Mouse (Mus musculus) retina, embryonic 14.5 days (tissue): ENCODE results near the gene Gpx4.
A peak's percentile ranks its signal among the peaks of the same experiment; 100 is the strongest.
"Not testable (repeated sequence)": the region's sequence is repeated elsewhere in the genome, so short reads cannot be mapped to it uniquely, and the experiment has no call there.

Experiments
- DNase-seq: peaks from one replicate; pipeline ENCODE4 v3.0.0-alpha.2; 2015; ENCODE audit warnings: low spot score

Gene Gpx4

GRCm38 (mm10) chr10:80023758-80024157, 23.2 kb upstream of the Gpx4 start:
- no peak for DNase-seq

- no peak for DNase-seq
Observed at GRCm38 (mm10) chr10:80024229-80025043, 22.5 kb upstream of the Gpx4 start.

GRCm38 (mm10) chr10:80025044-80025347, 22.0 kb upstream of the Gpx4 start:
- DNase-seq, result no peak

GRCm38 (mm10) chr10:80025463-80025862, 21.5 kb upstream of the Gpx4 start:
- DNase-seq, result no peak

- DNase-seq, result peak; percentile 46
Observed at GRCm38 (mm10) chr10:80025889-80026288, 21.1 kb upstream of the Gpx4 start.

- no peak for DNase-seq
Observed at GRCm38 (mm10) chr10:80027681-80028520, 19.1 kb upstream of the Gpx4 start.

GRCm38 (mm10) chr10:80028521-80028846, 18.5 kb upstream of the Gpx4 start:
- no peak for DNase-seq

- no peak for DNase-seq
Observed at GRCm38 (mm10) chr10:80030191-80030590, 16.8 kb upstream of the Gpx4 start.

- DNase-seq, result no peak
Observed at GRCm38 (mm10) chr10:80030736-80031135, 16.2 kb upstream of the Gpx4 start.

GRCm38 (mm10) chr10:80032799-80033480, 14.0 kb upstream of the Gpx4 start:
- DNase-seq, result no peak

GRCm38 (mm10) chr10:80033511-80034391, 13.2 kb upstream of the Gpx4 start:
- peak; percentile 70 for DNase-seq

GRCm38 (mm10) chr10:80035148-80035547, 11.8 kb upstream of the Gpx4 start:
- no peak for DNase-seq

- DNase-seq, result no peak
Observed at GRCm38 (mm10) chr10:80035686-80036085, 11.3 kb upstream of the Gpx4 start.

GRCm38 (mm10) chr10:80036832-80037231, 10.1 kb upstream of the Gpx4 start:
- DNase-seq, result no peak

GRCm38 (mm10) chr10:80039559-80039979, 7.4 kb upstream of the Gpx4 start, which contains the start of gene Polr2e:
Polr2e (minus strand) TSS chr10:80039795.
- peak; percentile 99 for DNase-seq

- DNase-seq, result not testable (repeated sequence)
Observed at GRCm38 (mm10) chr10:80041409-80042060, 5.4 kb upstream of the Gpx4 start.

- peak; percentile 54 for DNase-seq
Observed at GRCm38 (mm10) chr10:80044087-80044486, 2.9 kb upstream of the Gpx4 start.

- DNase-seq, result not testable (repeated sequence)
Observed at GRCm38 (mm10) chr10:80045364-80045763, 1.6 kb upstream of the Gpx4 start.

- DNase-seq, result no peak
Observed at GRCm38 (mm10) chr10:80045766-80046165, 1.2 kb upstream of the Gpx4 start.

GRCm38 (mm10) chr10:80048396-80048795, 1.4 kb downstream of the Gpx4 start:
- DNase-seq, result peak; percentile 51

GRCm38 (mm10) chr10:80048834-80049233, 1.9 kb downstream of the Gpx4 start:
- DNase-seq, result no peak
